Mouse (Mus musculus): ENCODE results near the gene Tanc2. TPM values are rescaled to one million over a fixed set of nuclear protein-coding genes. Genes with fewer than 3 reads are reported as not detected.

The Tanc2 gene
- 58.2 TPM for polyA plus RNA-seq (2015; fragmentation: Illumina TruSeq; extraction: RNeasy Lipid Tissue Mini Kit (QIAGEN cat#74804); ENCODE audit: low read depth, low replicate concordance)

DNA sequence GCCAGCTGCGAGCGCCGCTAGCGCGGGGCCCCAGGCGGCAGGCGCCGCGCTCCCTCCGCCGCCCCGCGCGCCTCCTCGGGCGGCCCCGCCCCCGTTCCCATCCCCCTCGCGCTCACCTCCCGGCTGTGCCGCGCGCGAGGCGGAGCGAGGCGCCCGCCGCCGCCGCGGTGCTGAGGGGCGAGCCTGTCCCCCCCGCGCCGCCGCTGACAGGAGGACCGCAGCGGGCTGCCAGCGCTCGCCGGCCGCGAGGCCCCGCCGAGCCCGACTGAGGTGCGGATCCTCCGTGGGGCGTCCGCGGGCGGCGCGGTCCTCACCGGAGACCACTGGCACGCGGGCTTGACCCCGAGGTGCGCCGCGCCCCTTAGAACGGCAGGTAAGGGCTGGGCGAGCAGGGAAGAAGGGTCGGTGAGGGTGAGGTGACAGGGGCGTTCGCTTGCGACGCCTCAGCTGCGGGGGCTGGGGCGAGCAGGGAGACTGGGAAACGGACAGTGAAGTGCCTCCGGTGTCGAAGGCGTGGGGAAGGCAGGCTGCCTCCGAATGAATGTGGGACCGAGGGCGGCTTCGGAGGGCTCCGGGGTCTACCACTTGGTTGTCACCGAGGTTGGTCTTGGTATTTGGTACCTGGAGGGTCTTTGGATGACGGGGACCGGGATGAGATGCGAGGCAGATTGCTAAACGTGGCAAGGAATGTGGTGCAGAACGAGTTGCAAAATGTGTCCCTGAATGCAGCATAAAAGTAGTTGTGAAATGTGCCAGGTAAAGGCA is at the start of gene Tanc2:
TSS of gene Tanc2 (plus strand) at position 110 of the 765 bp plus-strand sequence.

DNA sequence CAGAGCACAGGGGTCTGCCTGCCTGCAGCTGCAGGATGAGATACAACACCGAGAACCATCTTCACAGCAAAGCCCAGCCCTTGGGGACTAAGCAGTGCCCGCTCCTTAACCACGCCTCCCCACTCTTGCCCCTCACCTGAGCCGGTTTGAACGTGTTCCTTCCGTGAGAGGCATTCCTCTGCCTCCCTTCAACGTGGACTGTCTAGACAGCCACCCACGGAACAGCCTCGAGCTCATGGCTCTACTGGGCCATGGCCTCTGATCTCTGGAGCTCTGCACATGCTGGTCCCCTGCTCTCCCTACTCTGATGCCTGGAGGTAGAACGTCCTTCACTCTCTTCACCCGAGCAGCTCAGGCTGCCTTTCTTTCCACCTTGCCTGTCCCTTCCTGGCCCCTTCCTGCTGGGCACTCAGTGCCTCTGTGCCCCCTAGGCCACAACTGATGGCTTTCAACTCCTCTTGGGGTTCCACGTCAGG is 363.2 kb downstream of the Tanc2 start, which contains the start of gene Cyb561:
TSS of gene Cyb561 (minus strand) at position 426 of the 476 bp plus-strand sequence.

DNA sequence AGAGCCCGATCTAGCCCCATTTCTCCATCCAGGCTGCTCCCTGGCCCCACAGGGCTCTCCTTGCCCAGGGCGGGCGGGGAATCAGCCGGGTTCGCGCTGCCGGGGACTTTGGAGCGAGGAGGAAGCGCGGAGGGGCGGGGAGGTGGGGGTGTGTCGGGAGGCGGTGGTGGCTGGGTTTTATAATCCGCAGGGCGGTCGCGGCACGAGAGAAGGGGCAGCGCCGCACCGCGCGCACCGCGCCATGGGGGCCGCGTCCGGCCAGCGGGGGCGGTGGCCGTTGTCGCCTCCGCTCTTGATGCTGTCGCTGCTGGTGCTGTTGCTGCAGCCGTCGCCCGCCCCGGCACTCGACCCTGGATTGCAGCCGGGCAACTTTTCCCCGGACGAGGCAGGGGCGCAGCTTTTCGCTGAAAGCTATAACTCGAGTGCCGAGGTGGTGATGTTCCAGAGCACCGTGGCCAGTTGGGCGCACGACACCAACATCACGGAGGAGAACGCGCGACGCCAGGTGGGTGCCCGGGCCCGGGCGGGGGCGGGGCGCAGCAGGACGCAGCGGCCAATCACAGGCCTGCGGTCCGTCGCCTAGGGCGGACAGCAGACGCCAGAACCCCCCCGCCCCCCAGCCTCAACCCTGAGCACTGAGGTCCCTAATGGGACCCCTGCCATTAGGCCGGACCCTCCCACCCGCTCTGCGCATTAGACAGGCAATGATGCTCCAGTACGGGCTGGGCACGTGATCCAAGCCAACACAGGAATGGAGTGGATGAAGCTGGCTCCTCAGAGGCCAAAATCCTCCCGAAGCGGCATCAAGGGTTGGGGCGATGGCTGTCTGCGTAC is 378.2 kb downstream of the Tanc2 start, which contains the start of gene Ace:
TSS of gene Ace (plus strand) at position 205 of the 834 bp plus-strand sequence.

Other genes starting within 250 kb of the Tanc2 start
- 1.5 TPM for gene March10, start 133.3 kb upstream of the Tanc2 start, polyA plus RNA-seq (2015; fragmentation: Illumina TruSeq; extraction: RNeasy Lipid Tissue Mini Kit (QIAGEN cat#74804); ENCODE audit: low read depth, low replicate concordance)